Mouse (Mus musculus) T-helper 1 cell (primary cell): ENCODE results near the gene Tsc2.

Experiments used
- in situ Hi-C: fragments of 300-600 bp; cut with MboI, MseI; formaldehyde crosslinking; loops from one replicate; pipeline ENCODE4 v1.15.1; 2025; ENCODE audit warnings: high pct_unique_total_duplicates

The Tsc2 gene

GRCm38 (mm10) chr17:24617561-24618194 lies 14.8 kb downstream of the Tsc2 start:
- in situ Hi-C loops, result no loop called here

DNA sequence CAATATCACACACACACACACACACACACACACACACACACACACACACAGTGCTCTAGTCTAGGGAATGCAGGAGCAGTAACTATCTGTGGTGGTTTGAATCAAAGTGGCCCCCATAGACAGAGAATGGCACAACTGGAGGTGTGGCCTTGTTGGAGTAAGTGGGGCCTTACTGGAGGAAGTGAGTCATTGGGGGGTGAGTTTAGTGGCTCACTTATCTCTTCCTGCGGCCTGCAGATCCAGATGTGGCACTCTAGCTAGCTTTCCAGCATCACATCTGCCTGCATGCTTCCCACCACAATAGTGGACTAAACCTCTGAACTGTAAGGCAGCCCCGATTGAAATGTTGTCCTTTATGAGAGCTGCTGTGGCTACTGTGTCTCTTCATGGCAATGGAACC lies 21.7 kb downstream of the Tsc2 start:
- in situ Hi-C loops, result no loop called here

- in situ Hi-C loops, result no loop called here
These were observed 23.6 kb downstream of the Tsc2 start for GRCm38 (mm10) chr17:24608874-24609273.

DNA sequence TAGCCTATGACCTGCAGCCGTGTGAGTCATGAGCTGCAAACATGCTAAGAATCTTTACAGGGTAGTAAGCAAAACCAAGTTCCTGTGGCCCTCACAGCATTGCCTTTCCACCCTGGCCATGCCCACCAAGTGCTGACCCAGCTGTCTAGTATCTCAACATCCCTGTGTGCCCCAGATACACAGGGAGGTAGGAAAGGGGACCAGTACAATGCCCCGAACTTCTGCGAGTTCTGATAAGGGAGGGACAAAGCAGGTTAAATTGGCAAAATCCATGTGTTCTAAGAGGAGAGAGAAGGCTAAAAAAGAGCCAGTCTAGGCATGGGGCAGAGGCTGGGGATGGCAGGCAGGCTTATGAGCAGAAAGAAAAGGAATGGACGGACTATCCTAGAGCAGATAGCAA lies 24.1 kb downstream of the Tsc2 start:
- in situ Hi-C loops, result no loop called here

- in situ Hi-C loops, result no loop called here
These were observed 27.9 kb downstream of the Tsc2 start for GRCm38 (mm10) chr17:24604557-24604956.

- in situ Hi-C loops, result no loop called here
These were observed 28.5 kb downstream of the Tsc2 start for GRCm38 (mm10) chr17:24603961-24604360.

- in situ Hi-C loops, result no loop called here
These were observed 31.9 kb downstream of the Tsc2 start for GRCm38 (mm10) chr17:24600502-24600901.

- in situ Hi-C loops, result no loop called here
These were observed 34.4 kb downstream of the Tsc2 start for GRCm38 (mm10) chr17:24597989-24598388.

- in situ Hi-C loops, result no loop called here
These were observed 35.8 kb downstream of the Tsc2 start for GRCm38 (mm10) chr17:24596471-24597183.

DNA sequence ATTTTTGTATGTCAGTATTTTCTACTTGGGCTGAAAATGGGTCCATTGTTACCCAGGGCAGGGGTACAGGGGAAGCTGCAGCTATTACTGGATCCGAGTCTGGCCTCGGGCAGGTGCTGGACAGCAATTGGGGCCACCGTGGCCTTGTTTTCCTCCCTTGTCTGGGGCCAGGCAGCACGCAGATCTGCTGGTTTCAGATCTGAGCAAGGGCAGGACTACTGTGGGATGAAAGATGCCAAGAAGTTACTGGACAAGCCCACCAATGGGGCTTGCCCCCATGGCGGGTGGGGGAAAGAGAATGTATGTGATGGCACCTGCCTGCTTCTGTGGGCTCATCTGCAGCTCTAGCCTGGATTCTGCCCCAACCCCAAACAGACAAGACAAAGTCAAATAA lies 36.4 kb downstream of the Tsc2 start:
- in situ Hi-C loops, result no loop called here

DNA sequence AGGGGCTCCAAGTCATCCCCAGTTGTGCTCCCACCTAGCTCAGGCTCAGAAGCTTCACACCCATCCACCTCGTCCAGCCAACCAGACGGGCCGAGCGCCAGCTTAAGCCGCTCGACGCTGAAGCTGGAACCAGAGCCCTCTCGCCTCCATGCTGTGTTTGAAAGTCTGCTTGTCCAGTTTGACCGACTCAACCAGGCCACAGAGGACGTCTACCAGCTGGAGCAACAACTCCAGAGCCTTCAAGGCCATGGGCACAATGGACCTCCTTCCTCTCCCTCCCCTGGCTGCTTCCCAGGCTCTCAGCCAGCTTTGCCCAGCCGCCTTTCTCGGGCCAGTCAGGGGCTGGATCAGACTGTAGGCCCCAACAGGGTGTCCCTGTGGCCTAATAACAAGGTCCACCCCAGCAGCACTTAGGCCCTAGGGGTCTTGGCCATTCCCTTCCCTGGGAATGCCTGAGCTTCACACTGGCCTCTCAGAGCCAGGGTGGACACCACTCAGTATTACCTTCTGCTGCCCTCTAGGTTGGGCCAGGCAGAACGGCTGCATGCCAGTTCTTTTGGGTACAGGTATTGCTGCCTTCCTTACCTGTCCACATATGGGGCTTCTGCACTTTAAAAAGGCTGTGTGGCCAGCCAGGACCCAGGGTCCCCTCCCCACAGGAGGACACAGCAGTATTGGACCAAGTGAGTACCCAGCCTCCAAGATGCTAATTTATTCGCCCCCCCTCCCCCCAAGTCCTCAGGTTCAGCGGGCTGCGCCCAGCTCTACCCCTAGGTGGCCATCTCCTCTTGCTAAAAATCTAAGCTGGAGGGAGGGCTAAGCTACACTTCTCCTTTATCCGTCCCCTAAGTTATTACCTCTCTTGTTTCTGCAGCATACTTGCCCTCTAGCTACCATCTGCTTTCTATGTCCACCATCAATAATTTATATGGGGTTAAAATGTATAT lies 37.0 kb downstream of the Tsc2 start:
- in situ Hi-C loops, result no loop called here

- in situ Hi-C loops, result no loop called here
These were observed 38.2 kb downstream of the Tsc2 start for GRCm38 (mm10) chr17:24593992-24594890.

DNA sequence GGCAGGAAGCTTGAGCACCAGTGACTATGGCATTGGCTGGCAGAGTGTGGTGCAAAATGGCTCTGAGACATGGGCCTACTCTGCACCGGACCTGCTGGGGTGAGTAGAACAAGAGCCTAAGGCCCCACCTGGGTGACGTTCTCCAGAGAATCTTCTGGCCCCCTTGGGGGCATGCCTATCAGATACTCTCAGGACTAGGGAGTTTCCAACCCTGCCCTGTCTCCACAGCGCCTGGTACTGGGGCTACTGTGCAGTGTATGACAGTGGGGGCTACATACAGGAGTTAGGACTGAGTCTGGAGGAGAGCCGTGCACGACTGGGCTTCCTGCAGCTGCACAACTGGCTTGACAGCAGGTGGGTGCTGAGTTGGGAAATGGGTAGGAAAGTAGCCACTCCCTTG lies 39.2 kb downstream of the Tsc2 start:
- in situ Hi-C loops, result no loop called here

- in situ Hi-C loops, result no loop called here
These were observed 40.7 kb downstream of the Tsc2 start for GRCm38 (mm10) chr17:24591695-24592094.

- in situ Hi-C loops, result no loop called here
These were observed 41.5 kb downstream of the Tsc2 start for GRCm38 (mm10) chr17:24590943-24591342.

GRCm38 (mm10) chr17:24586532-24586931 lies 45.9 kb downstream of the Tsc2 start:
- in situ Hi-C loops, result no loop called here

- in situ Hi-C loops, result no loop called here
These were observed 47.9 kb downstream of the Tsc2 start for GRCm38 (mm10) chr17:24584520-24584919.

DNA sequence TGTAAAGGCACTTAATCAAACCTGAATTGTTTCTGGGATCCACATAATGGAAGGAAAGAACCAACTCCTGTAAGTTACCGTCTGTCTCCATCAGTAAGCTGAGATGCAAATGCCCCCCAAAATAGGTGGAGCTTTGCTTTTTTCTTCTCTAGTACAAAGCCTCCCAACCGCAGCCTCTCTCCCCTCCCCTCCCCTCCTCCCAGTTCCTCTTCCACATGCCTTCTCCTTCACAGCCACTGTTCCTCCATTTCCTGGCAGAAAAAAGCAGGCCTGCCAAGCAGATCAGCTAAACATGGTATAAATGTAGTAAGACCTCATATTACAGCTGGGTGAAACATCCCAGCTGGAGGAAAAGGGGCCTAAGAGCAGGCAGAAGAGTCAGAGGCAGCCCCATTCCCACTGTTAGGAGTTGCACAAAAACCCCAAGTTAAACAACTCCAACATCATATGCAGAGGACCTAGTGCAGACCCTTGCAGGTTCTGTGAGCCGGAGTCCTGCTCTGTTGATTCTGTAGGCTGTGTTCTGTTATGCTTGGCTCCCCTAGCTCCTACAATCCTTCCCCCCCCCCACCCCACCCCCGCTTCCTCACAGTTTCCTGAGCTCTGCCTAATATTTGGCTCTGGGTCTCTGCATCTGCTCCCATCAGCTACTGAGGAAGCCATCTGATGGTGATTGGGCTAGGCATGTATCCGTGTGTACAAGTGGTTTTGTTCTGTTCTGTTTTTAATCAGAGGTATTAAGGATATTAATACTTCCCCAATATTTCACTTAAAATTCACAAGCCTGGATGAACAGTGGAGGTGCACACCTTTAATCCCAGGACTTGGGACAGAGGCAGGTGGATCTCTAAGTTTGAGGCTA lies 48.6 kb downstream of the Tsc2 start:
- in situ Hi-C loops, result no loop called here

GRCm38 (mm10) chr17:24580287-24580686 lies 52.1 kb downstream of the Tsc2 start:
- in situ Hi-C loops, result no loop called here

DNA sequence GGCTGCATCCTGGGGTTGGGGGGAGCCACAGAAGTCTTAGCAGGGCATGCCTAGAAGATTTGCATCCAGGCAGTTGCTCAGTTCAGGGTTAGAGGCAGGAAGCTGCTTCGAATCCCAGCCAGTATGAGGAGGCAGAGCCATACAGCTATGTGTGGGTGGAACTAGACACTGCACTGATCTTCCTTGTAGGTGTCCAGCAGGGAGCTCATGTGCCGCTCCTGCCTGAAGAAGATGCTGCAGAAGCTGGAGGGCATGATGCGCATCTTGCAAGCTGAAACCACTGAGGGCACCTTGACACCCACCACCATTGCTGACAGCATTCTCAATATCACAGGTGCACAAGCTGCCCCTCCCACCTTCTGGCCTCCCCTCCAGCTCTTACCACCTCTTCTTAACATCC lies 52.9 kb downstream of the Tsc2 start:
- in situ Hi-C loops, result loop anchor here (5.0 kb wide), 1 partner anchor 73 kb away; the partner anchor contains the start of gene Slc9a3r2
